Mouse (Mus musculus): ENCODE measurements around the gene Serpina3b.
"Not testable (repeated sequence)": the region's sequence is repeated elsewhere in the genome, so short reads cannot be mapped to it uniquely, and the experiment has no call there.

The Serpina3b gene

GRCm38 (mm10) chr12:104127696-104128095 lies at the start of gene Serpina3b:
TSS of gene Serpina3b (plus strand) at chr12:104127996.
- no peak for DNase-seq (ENCODE audit: low spot score)

GRCm38 (mm10) chr12:104090119-104090518 lies 37.7 kb upstream of the Serpina3b start:
- DNase-seq (ENCODE audit: low spot score) = no peak

DNA sequence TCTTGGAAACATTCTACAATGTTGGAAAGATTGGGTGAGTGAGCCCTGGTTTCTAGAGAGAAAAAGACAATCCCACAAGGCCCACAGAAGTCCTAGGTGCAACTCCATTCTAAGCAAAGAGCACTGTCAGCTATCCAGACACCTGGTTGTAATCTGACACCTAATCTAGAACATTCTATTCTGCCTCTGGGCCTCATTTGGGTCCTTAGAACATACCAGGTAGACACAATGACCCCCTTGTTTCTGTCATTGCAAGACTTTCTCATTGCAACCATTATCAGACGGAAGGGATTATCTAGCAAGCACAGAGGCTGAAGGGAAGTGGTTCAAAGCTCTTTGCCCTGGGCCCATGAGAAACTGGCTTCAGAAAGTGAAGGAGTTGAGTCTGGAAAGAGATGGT lies 36.5 kb upstream of the Serpina3b start:
- no peak for DNase-seq (ENCODE audit: low spot score)

DNA sequence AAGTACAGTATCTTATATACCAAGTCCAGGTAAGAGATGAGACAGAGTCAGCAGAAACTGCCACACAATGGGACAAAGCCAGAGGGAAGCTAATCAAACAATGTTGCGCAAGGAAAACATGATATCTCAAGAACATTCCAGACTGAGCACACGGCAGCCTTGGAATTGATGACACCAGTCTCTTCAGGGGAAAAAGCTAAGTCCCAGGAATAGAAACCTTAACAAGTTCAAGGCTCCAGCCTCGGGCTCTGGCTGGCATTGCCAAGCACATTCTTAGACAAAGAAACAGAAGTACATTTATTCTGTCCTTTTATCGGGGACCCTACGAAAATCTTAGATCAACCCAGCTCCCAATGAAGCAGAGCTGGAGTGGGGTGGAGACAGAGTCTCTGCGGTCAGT lies 27.0 kb upstream of the Serpina3b start, which contains the start of gene Serpina5:
TSS of gene Serpina5 (plus strand) at position 346 of the 400 bp plus-strand sequence.
- DNase-seq (ENCODE audit: low spot score) = no peak

- DNase-seq (ENCODE audit: low spot score) = no peak
Observed at GRCm38 (mm10) chr12:104105847-104106246, 21.9 kb upstream of the Serpina3b start.

DNA sequence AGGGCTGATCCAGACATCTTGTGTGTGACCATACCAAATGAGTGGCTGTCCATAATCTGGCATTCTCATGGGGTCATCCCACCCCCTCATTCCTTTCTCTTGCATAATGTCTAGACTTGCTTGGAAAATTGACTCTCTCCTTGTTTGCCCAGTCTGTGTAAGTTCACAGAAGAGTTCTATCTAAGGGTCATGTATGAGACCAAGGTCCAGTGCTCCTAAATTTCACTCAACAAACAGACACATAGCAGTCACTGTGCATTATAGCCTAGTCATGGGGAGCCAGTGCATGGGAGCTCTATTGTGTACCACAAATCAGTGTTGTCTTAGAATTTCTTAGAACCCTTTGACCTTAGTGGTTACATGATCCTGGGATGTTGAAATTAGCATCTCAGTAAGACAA lies 20.9 kb upstream of the Serpina3b start:
- DNase-seq (ENCODE audit: low spot score) = no peak

DNA sequence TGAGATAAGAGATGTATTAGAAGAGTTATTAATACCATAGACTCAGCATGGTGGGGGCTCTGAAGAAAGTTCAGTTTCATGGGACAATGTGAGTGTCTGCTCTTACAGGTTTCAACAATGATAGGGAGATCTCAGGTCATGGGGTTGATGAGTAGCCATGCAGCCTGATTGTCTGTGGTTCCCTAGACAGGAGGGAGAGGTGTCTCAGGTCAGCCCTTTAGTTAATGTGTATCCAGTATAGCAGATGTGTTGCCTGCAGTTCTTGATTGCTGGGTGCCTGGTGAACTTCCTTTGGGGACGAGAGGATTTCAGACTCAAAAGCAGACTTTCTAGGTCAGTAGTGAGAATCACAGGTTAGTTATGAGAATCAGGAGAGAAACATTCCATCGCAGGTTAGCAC lies 19.3 kb upstream of the Serpina3b start:
- no peak for DNase-seq (ENCODE audit: low spot score)

GRCm38 (mm10) chr12:104112333-104112732 lies 15.5 kb upstream of the Serpina3b start, which contains the start of gene Serpina3a:
TSS of gene Serpina3a (plus strand) at chr12:104112724.
- not testable (repeated sequence) for DNase-seq (ENCODE audit: low spot score)

GRCm38 (mm10) chr12:104114921-104115579 lies 12.7 kb upstream of the Serpina3b start:
- no peak for DNase-seq (ENCODE audit: low spot score)

DNA sequence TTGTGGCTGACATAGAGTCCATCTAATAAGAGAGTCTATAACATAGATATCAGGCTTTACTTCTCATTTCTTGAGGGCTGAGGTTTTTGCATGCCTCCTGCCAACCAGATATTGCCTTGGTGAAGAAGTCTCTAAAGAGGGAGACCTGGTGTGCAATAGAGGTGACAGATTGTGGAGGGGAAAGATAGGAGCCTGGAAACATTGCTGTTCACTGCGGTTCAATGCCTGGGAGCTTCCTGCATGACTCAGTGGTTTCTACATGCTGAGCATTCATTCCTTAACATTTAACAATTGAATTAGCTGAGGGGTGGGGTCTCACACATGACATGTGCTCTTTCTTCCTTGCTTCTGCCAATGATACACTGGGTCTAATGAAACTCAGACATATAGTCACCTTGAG lies 4.7 kb upstream of the Serpina3b start:
- DNase-seq (ENCODE audit: low spot score) = no peak

DNA sequence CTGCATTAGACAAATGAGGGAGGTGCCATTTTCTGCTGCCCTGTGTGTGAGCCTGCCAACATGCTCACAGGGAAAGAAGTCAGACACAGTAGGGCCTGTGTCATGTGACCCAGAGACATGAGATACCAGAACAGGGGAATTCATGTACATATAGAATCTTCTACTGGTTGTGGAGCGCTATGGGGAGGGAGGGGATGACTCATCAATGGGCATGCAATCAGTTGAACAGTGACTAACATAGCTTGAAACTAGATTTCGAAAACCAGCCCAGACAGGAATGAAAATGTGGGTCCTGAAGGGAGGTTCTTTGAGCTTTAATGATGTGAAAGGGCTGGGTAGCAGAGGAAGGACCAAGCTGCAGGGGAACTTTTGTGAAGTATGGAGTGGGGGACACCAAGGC lies 3.8 kb upstream of the Serpina3b start:
- DNase-seq (ENCODE audit: low spot score) = no peak

- DNase-seq (ENCODE audit: low spot score) = no peak
Observed at GRCm38 (mm10) chr12:104125021-104125560, 2.7 kb upstream of the Serpina3b start.

- no peak for DNase-seq (ENCODE audit: low spot score)
Observed at GRCm38 (mm10) chr12:104131041-104131440, 3.2 kb downstream of the Serpina3b start.

DNA sequence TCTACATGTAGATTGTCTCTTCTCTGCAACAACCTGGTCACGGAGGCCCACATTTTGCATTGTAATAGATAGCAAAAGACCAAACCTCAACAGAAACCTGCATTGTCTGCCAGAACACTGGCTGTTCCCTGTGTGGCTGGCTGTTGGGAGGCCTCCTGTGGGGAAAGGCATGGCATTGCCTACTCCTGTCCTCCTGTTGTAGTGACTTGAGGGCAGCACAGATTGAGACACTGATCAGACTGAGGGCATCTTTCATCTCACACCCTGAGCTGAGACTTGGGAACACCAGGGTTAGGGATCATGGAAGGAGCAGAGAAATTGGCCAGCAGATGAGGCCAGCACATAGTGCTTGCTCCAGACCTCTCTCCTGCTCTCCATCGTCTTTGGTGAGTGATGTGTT lies 10.4 kb downstream of the Serpina3b start:
- no peak for DNase-seq (ENCODE audit: low spot score)

GRCm38 (mm10) chr12:104140543-104141103 lies 12.8 kb downstream of the Serpina3b start:
- DNase-seq (ENCODE audit: low spot score) = no peak

DNA sequence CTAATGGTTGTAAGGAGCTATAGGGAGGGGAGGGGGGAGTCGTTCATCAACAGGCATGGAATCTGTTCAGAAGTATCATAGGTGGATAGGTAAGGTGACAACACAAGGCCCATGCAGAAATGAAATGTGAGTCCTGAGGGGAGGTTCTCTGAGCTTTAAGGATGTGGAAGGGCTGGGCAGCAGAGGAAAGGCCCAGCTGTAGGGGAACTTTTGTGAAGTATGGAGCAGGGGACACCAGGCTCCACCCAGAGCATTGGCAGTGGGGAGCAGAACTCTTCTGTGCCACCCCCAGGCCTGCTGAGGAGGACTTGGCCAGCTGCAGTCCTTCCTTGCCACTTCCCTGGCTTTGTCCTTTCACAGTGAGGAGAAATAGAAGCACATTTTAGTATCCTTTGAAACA lies 13.7 kb downstream of the Serpina3b start:
- DNase-seq (ENCODE audit: low spot score) = no peak

DNA sequence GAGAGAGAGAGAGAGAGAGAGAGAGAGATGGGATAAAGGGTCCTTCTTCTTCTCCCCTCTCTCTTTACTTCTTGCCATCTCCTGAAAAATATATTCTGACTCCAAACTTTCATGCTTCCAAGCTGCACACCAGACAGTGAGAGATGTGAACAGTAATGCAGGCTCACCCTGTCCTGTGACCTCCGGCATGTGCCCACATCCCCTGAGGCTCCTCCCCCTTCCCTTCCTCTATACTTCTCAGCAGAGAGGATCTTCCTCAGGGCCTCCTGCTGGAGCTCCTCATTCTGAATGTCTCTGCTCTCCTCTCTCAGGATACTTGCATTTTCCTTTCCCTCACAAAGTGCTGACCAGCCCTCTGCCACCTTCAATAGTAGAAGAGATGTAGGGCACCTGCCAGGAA lies 14.6 kb downstream of the Serpina3b start:
- no peak for DNase-seq (ENCODE audit: low spot score)

- DNase-seq (ENCODE audit: low spot score) = no peak
Observed at GRCm38 (mm10) chr12:104143286-104143685, 15.5 kb downstream of the Serpina3b start.

DNA sequence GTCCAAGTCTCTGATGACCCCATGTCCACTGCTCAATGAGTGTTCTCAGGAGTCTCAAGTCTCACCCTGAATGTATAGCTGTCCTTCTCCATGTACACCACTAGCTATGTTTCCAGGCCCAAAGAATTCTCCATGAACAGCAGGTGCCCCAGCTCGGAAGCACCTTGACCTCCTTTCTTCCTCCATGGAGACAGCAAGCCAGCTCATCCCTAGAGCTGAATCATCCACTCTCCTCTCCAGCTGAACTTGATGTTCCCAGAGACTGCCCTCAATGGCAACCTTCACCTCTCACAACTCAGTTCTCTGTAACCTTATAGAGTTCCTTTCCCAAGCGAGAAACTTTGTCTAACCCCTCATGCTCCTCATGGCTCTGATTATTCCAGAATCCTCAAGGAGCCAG lies 17.8 kb downstream of the Serpina3b start:
- no peak for DNase-seq (ENCODE audit: low spot score)

DNA sequence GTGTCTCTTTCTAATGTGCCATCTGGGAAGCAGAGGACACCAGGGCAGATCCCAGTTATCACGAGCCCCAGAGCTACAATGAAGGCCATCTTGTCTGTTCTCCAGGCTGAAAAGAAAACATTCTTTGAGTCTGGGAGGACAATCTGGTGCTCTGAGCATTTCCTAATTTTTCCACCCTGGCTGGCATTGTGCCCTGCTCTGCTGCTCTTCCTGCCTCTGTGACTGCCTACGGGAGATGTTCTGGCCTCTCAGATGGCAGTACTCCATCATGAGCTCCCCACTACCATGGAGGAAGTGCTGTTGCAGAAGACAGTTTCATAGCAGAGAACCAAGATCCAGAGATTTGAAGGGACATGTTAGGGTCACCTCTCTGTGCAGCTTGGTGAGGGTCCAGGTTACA lies 24.2 kb downstream of the Serpina3b start:
- DNase-seq (ENCODE audit: low spot score) = no peak

DNA sequence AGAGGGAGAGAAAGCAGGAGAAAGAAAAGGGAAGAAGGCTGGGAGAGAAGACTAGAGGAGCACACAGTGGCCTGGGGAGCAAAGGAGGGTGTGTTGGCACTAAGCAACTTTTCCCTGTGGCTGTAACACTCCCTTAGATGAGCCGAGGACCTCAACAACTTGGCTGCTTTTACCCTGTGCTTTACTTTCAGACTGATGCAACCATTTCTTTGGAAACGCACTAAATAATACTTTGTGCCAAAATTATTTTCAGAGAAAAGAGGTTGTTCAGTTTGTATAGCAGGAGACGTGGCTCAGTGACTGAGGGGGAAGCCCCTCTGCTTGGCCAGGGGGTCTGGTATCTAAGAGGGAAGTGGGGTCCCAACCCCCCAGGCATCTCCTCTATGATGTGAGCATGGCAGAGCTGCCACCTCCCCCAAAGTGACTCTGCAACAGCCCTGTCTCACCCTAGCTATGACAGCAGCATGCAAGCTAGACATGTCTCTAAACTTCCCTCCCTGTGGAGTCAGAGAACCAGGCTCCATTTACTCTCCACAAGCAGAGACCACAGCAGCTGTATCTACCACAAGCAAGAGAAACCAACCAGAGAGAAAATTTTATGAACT lies 25.3 kb downstream of the Serpina3b start:
- no peak for DNase-seq (ENCODE audit: low spot score)

DNA sequence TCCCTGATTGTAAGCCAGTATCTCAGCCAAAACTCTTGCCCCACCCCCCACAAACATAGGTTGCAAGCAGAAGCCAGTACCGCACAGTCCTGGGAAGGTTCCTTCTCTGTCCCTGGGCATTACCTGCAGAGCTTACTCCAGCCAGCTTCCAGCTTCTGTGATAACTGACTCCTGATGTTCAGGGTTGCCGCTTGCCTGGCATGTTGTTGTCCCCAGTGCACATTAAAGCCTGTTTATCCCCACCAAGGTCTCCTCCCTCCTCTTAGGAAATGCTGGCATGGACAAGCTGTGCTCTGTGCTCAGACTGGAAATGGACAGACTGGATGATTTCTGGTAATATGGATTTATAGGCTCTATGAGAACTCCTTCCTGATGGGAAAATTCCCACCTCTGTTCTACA lies 25.9 kb downstream of the Serpina3b start, which contains the start of gene Serpina3c:
TSS of gene Serpina3c (minus strand) at position 215 of the 400 bp plus-strand sequence.
- no peak for DNase-seq (ENCODE audit: low spot score)

- DNase-seq (ENCODE audit: low spot score) = no peak
Observed at GRCm38 (mm10) chr12:104174747-104175146, 47.0 kb downstream of the Serpina3b start.
